Mouse (Mus musculus) lung, adult 2 months (tissue): Measurements from ENCODE around the gene Zfp956.

Source experiments
- CTCF ChIP-seq: fragments of 200-500 bp; IDR thresholded peaks from 2 replicates; pipeline ENCODE4 v1.5.1; 2011; ENCODE audit warnings: mild to moderate bottlenecking, low read length, control low read depth; ENCODE audit not compliant: insufficient read depth
- POLR2A ChIP-seq: fragments of 200-500 bp; IDR thresholded peaks from 2 replicates; pipeline ENCODE4 v1.6.1; 2011; ENCODE audit warnings: low read depth, mild to moderate bottlenecking, control low read depth, low read length, borderline replicate concordance; ENCODE audit errors: extremely low read depth

- TF ChIP-seq POLR2A (no peak), CTCF (0 out of 2 replicates have a peak, but pooled peaks have one; percentile 11)
These were observed 10.0 kb upstream of the Zfp956 start for GRCm38 (mm10) chr6:47943021-47943691.
